Mouse (Mus musculus) adrenal gland, adult 18-20 months (tissue): Measurements from ENCODE around the gene Klhdc7b. TPM values are rescaled to one million over a fixed set of nuclear protein-coding genes. Genes with fewer than 3 reads are reported as not detected.

ENCODE experiments used
- DNase-seq, 2 experiments: peaks; one replicate each; pipeline ENCODE4 v3.0.0; 2021 to 2022; ENCODE audit warnings: low spot score in 2 of 2
- long read RNA-seq, 2 experiments: library from polyadenylated mRNA; stranded (forward); transcript quantifications; one replicate each; pipeline ENCODE4 v2.0.0; 2021
- total RNA-seq, 2 experiments: library from RNA; stranded (reverse); gene quantifications; 1 replicate in 1 of 2; 2 replicates in 1 of 2; pipeline ENCODE4 v1.2.3; 2021

Gene Klhdc7b
- total RNA-seq = not detected
- long read RNA-seq, experiment 1 = 0 reads
- long read RNA-seq, experiment 2 = 0 reads

- DNase-seq = no peak
Measured at GRCm38 (mm10) chr15:89384617-89385016, at the start of gene Klhdc7b. TSS of gene Klhdc7b (plus strand) at chr15:89384917.

GRCm38 (mm10) chr15:89336422-89336821, 48.3 kb upstream of the Klhdc7b start:
- no peak for DNase-seq

- no peak for DNase-seq
Measured at GRCm38 (mm10) chr15:89339696-89340095, 45.0 kb upstream of the Klhdc7b start.

GRCm38 (mm10) chr15:89340136-89340535, 44.6 kb upstream of the Klhdc7b start:
- no peak for DNase-seq

GRCm38 (mm10) chr15:89341678-89342077, 43.0 kb upstream of the Klhdc7b start:
- no peak for DNase-seq

- DNase-seq = no peak
Measured at GRCm38 (mm10) chr15:89343325-89343724, 41.4 kb upstream of the Klhdc7b start.

- no peak for DNase-seq
Measured at GRCm38 (mm10) chr15:89350447-89350846, 34.3 kb upstream of the Klhdc7b start.

GRCm38 (mm10) chr15:89351302-89351701, 33.4 kb upstream of the Klhdc7b start:
- no peak for DNase-seq

GRCm38 (mm10) chr15:89352054-89352453, 32.7 kb upstream of the Klhdc7b start:
- DNase-seq = no peak

- no peak for DNase-seq
Measured at GRCm38 (mm10) chr15:89352795-89353194, 31.9 kb upstream of the Klhdc7b start.

- DNase-seq = no peak
Measured at GRCm38 (mm10) chr15:89353837-89354236, 30.9 kb upstream of the Klhdc7b start.

GRCm38 (mm10) chr15:89354455-89354854, 30.3 kb upstream of the Klhdc7b start:
- DNase-seq = no peak

GRCm38 (mm10) chr15:89355241-89356187, 29.2 kb upstream of the Klhdc7b start, which contains the start of the genes Lmf2 and Ncaph2:
TSS of gene Lmf2 (minus strand) at chr15:89355659.
TSS of gene Ncaph2 (plus strand) at chr15:89355719.
- DNase-seq = peak; percentile 97

GRCm38 (mm10) chr15:89356372-89356771, 28.3 kb upstream of the Klhdc7b start:
- no peak for DNase-seq

GRCm38 (mm10) chr15:89358784-89359183, 25.9 kb upstream of the Klhdc7b start:
- DNase-seq = no peak

- no peak for DNase-seq
Measured at GRCm38 (mm10) chr15:89363051-89363450, 21.7 kb upstream of the Klhdc7b start.

GRCm38 (mm10) chr15:89365141-89365551, 19.6 kb upstream of the Klhdc7b start:
- DNase-seq = no peak

- no peak for DNase-seq
Measured at GRCm38 (mm10) chr15:89372068-89372467, 12.6 kb upstream of the Klhdc7b start.

GRCm38 (mm10) chr15:89372536-89372935, 12.2 kb upstream of the Klhdc7b start:
- no peak for DNase-seq

- peak; percentile 76 to 84 for DNase-seq
Measured at GRCm38 (mm10) chr15:89373027-89373761, 11.5 kb upstream of the Klhdc7b start.

GRCm38 (mm10) chr15:89373762-89374248, 10.9 kb upstream of the Klhdc7b start, which contains the start of gene Sco2:
TSS of gene Sco2 (minus strand) at chr15:89373846.
- peak; percentile 94 to 97 for DNase-seq
